32 mouse cellular contexts compared by ENCODE assay signal in genomic region chr3:116284735-116285134, GRCm38 (mm10). TPM values are rescaled to one million over a fixed set of nuclear protein-coding genes. Genes with fewer than 3 reads are reported as not detected.
"Had no signal": no experiment of that assay in that cellular context is flagged by ENCODE, and none has a peak within 500 bp of the region (broad histone marks: within the 10 kb centered on the region; RNA-seq: fewer than 3 reads in every experiment).

No protein-coding gene starts in this region.

- H3K4me1 ChIP-seq: limb, embryonic 10.5 days; limb, embryonic 12.5 days; limb, embryonic 13.5 days; limb, embryonic 15.5 days; liver, embryonic 12.5 days; liver, embryonic 13.5 days; liver, embryonic 15.5 days; lung, embryonic 15.5 days; megakaryocyte, embryonic 14.5 days; midbrain, embryonic 15.5 days had no signal

- H3K4me3 ChIP-seq: limb, embryonic 10.5 days; limb, embryonic 12.5 days; limb, embryonic 13.5 days; limb, embryonic 15.5 days; liver, embryonic 12.5 days; liver, embryonic 13.5 days; liver, embryonic 15.5 days; lung, embryonic 15.5 days; megakaryocyte, embryonic 14.5 days; midbrain, embryonic 10.5 days; midbrain, embryonic 12.5 days; midbrain, embryonic 13.5 days; midbrain, embryonic 15.5 days; myocyte had no signal

- ATAC-seq: liver, embryonic 12.5 days; liver, postnatal 0 days; lung, postnatal 0 days; midbrain, embryonic 13.5 days; midbrain, embryonic 15.5 days; midbrain, embryonic 16.5 days had no signal

- DNase-seq: left cerebral cortex, postnatal 4 days; liver; liver, embryonic 13.5 days; liver, postnatal 0 days; lung, adult 18-20 months; lung, adult 2 months; lung, embryonic 14.5 days; lung, postnatal 10 days; lung, postnatal 14 days; lung, postnatal 36 days; lung, postnatal 4 days; midbrain, embryonic 14.5 days had no signal

- H3K27ac ChIP-seq: limb, embryonic 10.5 days; limb, embryonic 12.5 days; limb, embryonic 13.5 days; limb, embryonic 15.5 days; liver, embryonic 12.5 days; liver, embryonic 13.5 days; liver, embryonic 14.5 days; liver, embryonic 15.5 days; lung, embryonic 15.5 days; macrophage; midbrain, embryonic 10.5 days; midbrain, embryonic 12.5 days; midbrain, embryonic 13.5 days; midbrain, embryonic 15.5 days had no signal

- H3K4me2 ChIP-seq: limb, embryonic 12.5 days; limb, embryonic 13.5 days; limb, embryonic 15.5 days; liver, embryonic 11.5 days; liver, embryonic 12.5 days; liver, embryonic 13.5 days; liver, embryonic 15.5 days; lung, embryonic 14.5 days; lung, embryonic 15.5 days; midbrain, embryonic 11.5 days; midbrain, embryonic 12.5 days; midbrain, embryonic 13.5 days; midbrain, embryonic 15.5 days had no signal

- H3K27me3 ChIP-seq: limb, embryonic 12.5 days; limb, embryonic 13.5 days; limb, embryonic 15.5 days; liver, embryonic 12.5 days; liver, embryonic 13.5 days; liver, embryonic 15.5 days; lung, embryonic 15.5 days; megakaryocyte, embryonic 14.5 days; midbrain, embryonic 12.5 days; midbrain, embryonic 13.5 days; midbrain, embryonic 15.5 days had no signal

- H3K36me3 ChIP-seq: liver, embryonic 13.5 days; liver, embryonic 15.5 days; lung, embryonic 15.5 days; midbrain, embryonic 12.5 days; midbrain, embryonic 15.5 days had no signal

- H3K9me3 ChIP-seq: limb, embryonic 10.5 days; limb, embryonic 12.5 days; limb, embryonic 13.5 days; limb, embryonic 15.5 days; liver, embryonic 12.5 days; liver, embryonic 13.5 days; liver, embryonic 15.5 days; lung, embryonic 15.5 days; megakaryocyte, embryonic 14.5 days; midbrain, embryonic 10.5 days; midbrain, embryonic 12.5 days; midbrain, embryonic 13.5 days; midbrain, embryonic 15.5 days had no signal

- H3K9ac ChIP-seq: limb, embryonic 12.5 days; limb, embryonic 13.5 days; limb, embryonic 15.5 days; liver, embryonic 12.5 days; liver, embryonic 13.5 days; liver, embryonic 14.5 days; liver, embryonic 15.5 days; liver, postnatal 0 days; lung, embryonic 14.5 days; lung, embryonic 15.5 days; midbrain, embryonic 12.5 days; midbrain, embryonic 13.5 days; midbrain, embryonic 15.5 days had no signal

RNA-seq across cellular contexts. Expression of gene Gpr88, which starts 31.4 kb away (rescaled TPM):
- polyA plus RNA-seq: liver, adult 2 months; macrophage; midbrain, embryonic 10.5 days; myocyte had no signal
